Mouse (Mus musculus) cerebellum, postnatal 4 days (tissue): Measurements from ENCODE around the gene Stk11.

Experiments
- DNase-seq, 2 experiments: peaks; one replicate each; pipeline ENCODE4 v3.0.0; 2022; ENCODE audit warnings: low spot score in 2 of 2, mixed read lengths in 1 of 2

The Stk11 gene

GRCm38 (mm10) chr10:80144864-80145838, 29.5 kb downstream of the Stk11 start:
- peak in 1 of 2 experiments; percentile 82 for DNase-seq

GRCm38 (mm10) chr10:80145896-80146295, 30.3 kb downstream of the Stk11 start:
- no peak for DNase-seq

- no peak for DNase-seq
These were observed 31.0 kb downstream of the Stk11 start for GRCm38 (mm10) chr10:80146568-80147011.

DNA sequence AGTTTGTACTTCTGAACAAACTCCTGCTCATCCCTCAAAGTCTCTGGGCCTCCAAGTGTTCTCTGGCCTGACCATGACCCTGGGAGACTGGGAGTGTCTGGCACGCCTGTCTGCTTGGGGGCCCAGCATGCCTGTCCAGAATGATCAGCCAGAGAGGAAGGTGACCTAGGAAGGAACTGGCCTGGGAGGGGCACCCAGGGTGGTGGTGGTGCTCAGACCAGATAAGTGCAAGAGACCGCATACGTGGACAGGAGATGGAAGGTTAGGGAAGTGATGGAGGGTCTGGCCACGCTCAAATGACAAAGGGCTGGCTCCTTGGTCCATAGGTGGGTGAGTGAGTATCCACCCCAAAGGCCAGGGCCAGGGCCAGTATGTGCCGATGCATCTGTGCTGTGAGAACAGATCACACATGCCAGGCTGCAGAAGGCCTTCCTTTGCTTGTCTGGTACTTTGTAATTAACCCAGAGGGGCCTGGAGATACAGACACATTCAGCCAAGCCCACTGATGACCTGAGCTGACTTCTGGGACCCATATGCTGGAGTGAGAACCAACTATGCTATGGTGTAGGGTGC, 31.6 kb downstream of the Stk11 start:
- no peak for DNase-seq

DNA sequence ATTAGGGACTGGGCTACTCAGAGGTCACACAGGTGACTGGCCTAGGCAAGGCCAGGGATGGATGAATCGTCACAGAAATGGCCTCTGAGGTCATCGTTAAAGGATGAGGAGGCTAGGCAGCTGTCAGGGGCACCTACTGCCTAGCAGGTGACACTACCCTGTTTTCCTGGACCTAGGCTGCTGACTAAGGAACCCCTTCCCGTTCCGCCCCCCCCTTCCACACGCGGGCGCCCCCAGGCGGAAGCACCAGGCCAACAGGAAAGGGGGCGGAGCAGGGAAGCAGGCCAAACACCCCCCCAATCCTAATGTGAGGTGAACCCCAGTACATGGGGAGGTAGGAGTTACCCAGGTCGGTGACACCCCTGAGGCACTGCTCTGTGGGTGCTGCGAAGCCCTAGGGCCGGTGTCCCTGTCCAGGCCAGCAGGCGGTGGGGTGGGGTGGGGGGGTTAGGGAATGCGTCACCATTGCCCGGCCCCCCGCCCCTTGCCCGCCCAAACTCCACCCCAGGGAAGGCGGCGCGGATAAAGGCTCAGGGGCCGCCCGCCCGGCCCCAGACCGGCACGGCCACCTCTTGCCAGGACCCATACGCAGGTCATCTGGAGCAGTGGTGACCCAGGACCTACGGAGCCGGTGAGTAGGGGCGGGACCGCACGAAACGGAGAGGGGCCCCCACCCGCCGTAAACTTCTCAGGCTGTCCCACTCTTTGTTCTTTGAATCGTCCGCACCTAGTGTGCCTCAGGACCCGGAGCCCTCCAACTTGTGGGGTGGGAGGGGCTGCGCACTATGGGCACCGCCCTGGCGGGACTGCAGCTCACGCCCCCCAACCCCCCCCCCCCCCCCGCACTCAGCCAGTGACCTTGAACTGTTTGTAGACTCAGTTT, 32.4 kb downstream of the Stk11 start, which contains the start of gene Midn:
TSS of gene Midn (plus strand) at position 554 of the 883 bp plus-strand sequence.
- DNase-seq = peak in 1 of 2 experiments; percentile 69

GRCm38 (mm10) chr10:80148610-80149290, 33.1 kb downstream of the Stk11 start:
- DNase-seq = peak; percentile 84 to 96

DNA sequence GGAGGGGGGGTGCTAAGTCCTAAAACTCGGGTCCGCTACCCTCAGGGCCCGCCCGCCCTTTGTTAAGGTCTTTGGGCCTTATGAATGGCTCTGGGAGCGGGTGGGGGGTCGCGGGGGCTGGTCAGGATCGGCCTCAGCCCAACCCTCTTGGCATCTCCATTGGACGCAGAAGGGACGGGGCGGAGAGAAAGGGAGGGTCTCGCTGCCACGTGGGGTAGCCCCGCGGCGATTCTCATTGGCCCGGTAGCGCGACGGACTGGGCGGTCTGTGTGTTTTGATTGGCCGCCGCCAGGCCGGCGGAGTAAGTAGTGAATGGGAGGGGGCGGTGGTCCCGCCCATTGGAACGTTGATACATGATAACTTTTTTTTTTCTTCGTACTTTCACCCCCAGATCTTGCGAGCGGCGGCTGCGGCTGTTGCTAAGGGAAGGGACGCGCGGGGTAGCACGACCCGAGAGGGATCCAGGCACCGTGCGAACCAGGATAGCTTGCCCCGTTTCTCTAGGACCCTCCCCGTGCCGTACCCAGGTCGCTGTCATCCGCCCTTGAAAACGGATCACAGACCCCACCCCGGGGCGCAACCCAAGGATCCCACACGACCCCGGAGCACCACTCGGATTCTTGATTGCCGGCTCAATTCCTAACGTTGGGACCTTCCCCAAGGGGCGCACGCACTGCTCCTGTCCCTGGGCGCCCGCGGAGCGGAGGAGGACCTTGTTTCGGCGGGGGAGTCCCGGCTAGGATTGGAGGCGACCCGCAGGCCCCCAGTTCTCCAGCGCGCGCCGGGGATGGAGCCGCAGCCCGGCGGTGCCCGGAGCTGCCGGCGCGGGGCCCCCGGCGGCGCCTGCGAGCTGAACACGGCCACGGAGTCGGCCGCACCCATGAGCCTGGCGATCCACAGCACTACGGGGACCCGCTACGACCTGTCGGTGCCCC, 34.0 kb downstream of the Stk11 start:
- peak; percentile 97 to 98 for DNase-seq

DNA sequence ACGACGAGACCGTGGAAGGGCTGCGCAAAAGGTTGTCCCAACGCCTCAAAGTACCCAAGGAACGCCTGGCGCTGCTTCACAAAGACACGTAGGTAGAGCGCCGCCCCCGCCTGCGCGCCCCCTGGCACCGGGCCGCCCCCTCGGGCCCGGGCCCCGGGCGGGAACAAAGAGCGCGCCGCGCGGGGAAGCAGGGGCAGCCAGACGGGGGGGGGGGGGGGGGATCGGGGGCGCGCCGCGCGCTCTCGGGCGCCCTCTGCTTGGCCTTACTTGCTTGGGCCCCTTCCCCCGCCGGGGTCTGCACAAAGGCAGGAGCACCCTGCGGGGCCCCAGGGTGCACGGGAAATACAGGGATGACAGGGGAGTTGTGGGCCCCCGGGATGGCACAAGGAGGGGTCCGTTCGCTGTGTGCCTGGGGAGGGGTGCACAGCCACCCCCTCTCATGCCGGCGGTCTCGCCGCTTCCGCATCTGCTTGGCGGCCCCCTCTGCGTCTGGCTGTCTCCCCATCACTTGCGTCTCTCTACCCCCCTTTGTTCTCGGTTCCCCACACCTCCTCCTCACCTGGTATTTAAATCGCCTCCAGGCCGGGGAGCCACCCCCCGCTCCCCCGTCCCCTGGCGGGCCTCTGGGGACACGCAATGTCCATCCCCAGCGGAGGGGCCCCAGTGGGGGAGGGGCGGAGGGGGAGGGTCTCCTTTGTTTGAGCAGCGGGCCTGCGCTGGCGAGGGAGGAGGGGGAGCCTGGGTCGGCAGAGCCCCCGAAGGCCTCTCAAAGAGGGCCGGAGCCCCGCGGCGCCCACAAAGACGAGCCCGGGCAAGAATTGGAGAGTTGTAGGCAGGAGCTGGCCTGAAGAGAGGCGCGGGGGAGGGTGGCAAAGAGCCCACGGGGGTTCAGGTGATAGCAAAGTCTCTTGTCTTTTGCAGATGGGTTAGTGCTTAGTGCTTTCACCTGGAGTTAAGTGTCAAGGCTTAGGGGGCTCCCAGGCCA, 34.9 kb downstream of the Stk11 start:
- peak in 1 of 2 experiments; percentile 75 for DNase-seq

- DNase-seq = peak in 1 of 2 experiments; percentile 57
These were observed 35.8 kb downstream of the Stk11 start for GRCm38 (mm10) chr10:80151211-80152034.

- DNase-seq = no peak
These were observed 36.7 kb downstream of the Stk11 start for GRCm38 (mm10) chr10:80152071-80152872.

GRCm38 (mm10) chr10:80152873-80153260, 37.3 kb downstream of the Stk11 start:
- no peak for DNase-seq

DNA sequence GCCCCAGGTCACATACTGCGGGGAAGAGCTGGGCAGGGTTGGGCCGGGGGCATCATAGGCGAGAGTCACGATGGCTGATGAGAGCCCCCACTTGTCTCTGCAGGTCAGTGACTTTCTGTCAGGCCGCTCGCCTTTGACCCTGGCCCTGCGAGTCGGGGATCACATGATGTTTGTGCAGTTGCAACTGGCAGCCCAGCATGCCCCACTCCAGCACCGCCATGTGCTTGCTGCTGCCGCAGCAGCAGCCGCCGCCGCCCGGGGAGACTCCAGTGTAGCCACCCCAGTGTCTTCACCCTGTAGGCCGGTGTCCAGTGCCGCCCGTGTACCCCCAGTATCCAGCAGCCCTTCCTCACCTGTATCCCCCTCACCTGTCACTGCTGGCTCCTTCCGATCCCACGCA, 38.1 kb downstream of the Stk11 start:
- DNase-seq = no peak

GRCm38 (mm10) chr10:80154384-80154783, 38.8 kb downstream of the Stk11 start:
- no peak for DNase-seq

DNA sequence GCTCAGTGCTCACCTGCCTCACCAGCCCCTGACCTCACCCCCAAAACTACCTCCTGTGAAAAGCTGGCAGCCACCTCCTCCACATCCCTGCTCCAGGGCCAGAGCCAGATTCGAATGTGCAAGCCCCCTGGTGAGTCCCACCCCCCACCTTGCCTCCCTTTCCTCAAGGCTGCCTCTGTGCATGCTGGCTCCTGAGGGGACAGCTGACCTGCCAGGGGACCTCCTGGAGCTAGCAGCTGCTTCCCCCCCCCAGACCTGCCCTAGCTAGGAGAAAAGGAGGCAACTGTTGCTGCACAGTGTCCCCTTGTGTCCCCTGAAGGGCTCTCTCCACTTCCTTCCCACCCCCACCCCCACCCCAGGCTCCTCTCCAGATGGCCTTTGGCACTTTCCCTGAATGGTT, 39.7 kb downstream of the Stk11 start:
- no peak for DNase-seq

DNA sequence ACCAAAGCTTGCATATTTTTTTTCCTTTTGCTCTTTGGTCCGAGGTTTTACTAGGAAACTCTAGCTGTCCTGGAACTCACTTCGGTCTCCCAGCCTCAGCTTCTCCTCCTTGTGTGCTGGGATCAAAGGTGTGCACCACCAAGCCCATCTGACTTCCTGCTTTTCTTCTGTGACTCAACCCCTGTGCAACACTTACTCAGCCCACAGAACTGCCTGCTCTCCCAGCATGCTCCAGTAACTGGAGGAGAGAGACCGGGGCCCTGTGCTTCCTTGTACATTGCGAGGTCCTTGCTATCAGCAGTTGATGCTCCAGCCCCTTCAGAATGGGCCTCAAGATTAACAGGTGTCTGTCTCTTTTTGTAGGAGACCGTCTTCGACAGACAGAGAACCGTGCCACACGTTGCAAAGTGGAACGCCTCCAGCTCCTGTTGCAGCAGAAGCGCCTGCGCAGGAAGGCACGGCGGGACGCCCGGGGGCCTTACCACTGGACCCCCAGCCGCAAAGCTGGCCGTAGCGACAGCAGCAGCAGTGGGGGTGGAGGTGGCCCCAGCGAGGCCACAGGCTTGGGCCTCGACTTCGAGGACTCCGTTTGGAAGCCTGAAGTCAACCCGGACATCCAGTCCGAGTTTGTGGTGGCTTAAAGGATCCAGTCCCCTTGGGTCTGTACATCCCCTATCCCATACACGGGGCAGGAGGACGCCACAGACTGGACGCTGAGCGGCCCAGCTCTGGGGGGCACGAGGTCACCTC, 40.6 kb downstream of the Stk11 start:
- no peak for DNase-seq

GRCm38 (mm10) chr10:80156752-80157053, 41.1 kb downstream of the Stk11 start:
- no peak for DNase-seq
